Mouse (Mus musculus): ENCODE measurements around the gene Tmem106b. TPM values are rescaled to one million over a fixed set of nuclear protein-coding genes. Genes with fewer than 3 reads are reported as not detected.

Tmem106b gene
- polyA plus RNA-seq (2012; rRNA removed): 19.4 and 28.0 TPM in 2 replicates

DNA sequence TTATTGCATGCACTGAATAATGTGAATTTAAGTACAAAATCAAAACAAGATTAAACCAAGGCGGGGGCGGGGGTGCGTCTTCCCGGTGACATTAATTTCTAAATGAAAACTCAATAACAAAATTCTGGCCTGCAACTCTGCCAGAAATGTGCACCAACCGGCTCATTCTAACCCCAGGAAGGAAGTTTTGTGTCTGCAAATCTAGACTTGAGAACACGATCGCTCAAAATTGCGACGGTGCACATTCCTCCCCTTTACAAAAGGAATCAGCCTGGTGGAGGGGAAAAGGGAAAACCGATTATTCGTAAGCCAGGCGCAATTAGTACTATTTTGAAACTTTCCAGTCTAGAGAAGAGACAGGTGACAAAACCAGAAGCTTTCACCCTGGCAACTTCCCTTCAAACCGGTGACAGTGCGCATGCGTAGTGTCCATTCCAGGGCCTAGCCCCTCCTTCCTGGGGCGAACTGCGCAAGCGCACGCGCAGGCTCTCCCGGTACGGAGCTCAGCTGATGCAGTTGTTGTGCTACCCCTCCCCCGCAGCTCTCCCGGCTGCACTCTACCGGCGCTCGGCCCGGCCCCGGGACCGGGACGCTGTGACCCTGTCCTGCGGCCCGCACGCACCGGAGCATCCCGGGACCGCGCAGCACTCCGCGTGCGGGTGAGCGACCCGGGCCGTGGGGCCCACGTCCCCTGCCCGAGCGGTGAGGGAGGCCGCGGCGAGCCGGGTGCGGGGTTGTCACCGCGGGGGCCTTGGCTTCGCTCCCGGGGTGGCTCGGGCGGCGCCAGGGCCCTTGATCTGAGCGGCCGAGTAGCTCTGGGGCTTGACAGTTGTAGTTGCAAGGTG, at the start of gene Tmem106b:
Tmem106b (plus strand) TSS at position 458 of the 845 bp plus-strand sequence.
- TF ChIP-seq POLR2A (IDR thresholded peaks at IDR 0.05; ENCODE audit: borderline replicate concordance, extremely low read depth, insufficient read depth, insufficient read length, poor library complexity, severe bottlenecking) (peak; percentile 70), CTCF (IDR thresholded peaks at IDR 0.05; ENCODE audit: borderline replicate concordance, extremely low read depth, insufficient read depth, insufficient read length) (no peak)
- DNase-seq (ENCODE audit: low read depth): peak; percentile 99

DNA sequence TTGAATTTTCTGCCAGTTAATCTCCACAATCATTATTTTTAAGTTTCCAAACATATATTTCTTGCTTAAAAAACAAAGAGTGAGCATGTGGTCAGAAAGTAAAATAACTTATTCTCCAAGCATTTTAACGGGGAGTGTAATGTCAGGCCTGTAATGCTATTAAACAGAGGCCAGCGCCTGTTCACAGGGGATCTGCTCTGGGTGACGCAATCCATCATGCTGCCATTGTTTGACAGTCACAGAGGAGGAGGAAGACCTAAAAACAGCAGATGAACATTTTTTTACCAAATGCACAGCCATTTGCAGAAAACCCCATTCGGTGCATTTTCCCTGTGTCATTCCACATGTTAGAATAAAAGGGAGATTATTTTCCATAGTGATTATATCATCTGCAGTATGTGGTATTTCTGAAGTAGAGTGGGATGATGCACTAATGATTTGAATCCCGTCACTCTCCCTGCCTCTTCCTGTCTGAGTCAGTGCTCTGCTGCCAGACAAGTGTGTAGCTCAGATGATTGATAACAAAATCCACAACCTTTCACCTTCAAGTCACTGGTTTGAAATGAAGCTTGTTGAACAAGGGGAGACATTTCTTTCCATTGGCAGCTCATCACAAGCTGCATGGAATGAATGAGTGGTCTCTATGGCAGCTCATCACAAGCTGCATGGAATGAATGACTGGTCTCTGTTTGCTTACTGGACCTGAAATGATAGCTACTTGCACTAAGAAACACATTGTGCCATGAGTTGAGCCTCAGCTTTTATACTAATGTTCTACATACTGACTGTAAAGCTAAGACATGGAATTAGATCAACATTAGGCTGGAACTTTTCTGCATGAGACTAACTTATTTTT, 48.1 kb upstream of the Tmem106b start:
- DNase-seq (ENCODE audit: low read depth): peak; percentile 33
- no peak for TF ChIP-seq CTCF (IDR thresholded peaks at IDR 0.05; ENCODE audit: borderline replicate concordance, extremely low read depth, insufficient read depth, insufficient read length)
- no peak for TF ChIP-seq POLR2A (IDR thresholded peaks at IDR 0.05; ENCODE audit: borderline replicate concordance, extremely low read depth, insufficient read depth, insufficient read length, poor library complexity, severe bottlenecking)

DNA sequence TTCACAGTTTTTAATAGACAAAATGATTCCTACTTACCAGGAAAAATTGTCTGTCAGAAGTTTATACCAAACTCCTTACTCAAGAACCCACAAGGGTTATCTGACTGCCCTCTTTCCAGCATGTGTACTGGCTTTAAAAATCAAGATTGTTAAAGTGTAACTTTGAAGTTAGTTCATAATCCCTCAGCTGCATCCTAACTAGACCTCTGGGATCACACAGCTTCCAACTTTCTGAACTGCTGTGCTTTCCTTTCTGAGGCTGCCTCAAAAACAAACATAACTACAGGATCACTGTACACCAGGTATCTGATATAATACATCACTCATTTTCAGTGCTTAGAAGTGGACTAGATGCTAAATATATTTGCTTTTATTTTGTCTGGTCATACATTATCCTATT, 39.0 kb upstream of the Tmem106b start:
- DNase-seq (ENCODE audit: low read depth): no peak
- TF ChIP-seq POLR2A (IDR thresholded peaks at IDR 0.05; ENCODE audit: borderline replicate concordance, extremely low read depth, insufficient read depth, insufficient read length, poor library complexity, severe bottlenecking) (no peak), CTCF (IDR thresholded peaks at IDR 0.05; ENCODE audit: borderline replicate concordance, extremely low read depth, insufficient read depth, insufficient read length) (no peak)

DNA sequence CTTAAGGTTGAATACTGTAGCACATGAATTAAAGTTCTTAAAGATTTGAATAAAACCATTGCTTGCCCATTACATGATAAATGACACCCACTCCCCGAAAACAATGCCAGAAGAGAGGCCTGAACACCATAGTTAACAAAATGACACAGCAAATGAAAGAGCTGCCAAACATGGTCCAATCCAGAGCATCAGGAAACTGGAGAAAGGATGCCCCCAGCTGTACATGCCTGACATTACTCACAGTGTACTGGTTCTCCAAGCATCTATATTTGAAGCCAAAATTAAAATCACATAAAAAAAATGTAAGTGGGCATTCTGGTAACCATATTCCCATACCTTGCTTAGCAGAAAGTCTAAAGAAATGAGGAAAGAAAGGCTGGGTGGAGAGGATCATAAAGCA, 38.6 kb upstream of the Tmem106b start:
- TF ChIP-seq CTCF (IDR thresholded peaks at IDR 0.05; ENCODE audit: borderline replicate concordance, extremely low read depth, insufficient read depth, insufficient read length) (peak; percentile 50; the same call in 1 of the 2 replicates), POLR2A (IDR thresholded peaks at IDR 0.05; ENCODE audit: borderline replicate concordance, extremely low read depth, insufficient read depth, insufficient read length, poor library complexity, severe bottlenecking) (no peak)
- peak; percentile 61 for DNase-seq (ENCODE audit: low read depth)

DNA sequence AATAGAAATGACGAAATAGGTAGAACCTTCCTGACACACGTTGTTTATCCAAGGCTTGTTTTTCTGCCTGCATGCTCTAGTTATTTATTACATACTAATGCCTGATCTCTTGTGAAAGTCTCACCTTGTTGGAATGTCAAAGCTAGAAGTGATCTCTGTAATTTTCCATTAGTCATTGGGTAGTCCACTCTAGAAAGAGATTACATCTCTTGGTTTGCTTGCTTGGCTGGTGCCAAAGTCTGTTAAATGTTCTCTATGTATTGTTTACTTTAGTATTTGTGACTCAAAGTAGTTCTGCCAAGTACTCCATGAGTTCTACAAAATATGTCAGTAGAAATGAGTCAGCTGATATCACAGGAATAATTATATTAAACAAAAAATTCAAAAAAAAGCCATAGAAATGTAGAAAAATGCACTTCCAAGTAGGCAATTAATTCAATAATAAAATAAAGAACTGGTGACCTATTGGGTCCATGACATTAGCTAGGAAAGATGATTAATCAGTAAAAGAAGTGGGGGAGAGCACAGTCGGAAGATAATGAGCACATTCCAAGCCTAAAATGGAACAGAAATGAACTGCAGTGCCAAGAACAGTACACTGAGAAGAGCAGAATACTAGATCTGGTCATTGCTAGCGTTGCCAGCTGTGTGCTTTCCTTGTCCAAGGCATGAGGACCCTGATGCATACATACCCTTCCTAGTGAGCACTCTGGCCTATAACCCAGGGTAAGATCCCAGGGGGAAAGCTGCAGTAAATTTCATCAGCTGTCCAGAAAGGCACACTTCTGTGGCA, 17.0 kb upstream of the Tmem106b start:
- no peak for DNase-seq (ENCODE audit: low read depth)
- TF ChIP-seq POLR2A (IDR thresholded peaks at IDR 0.05; ENCODE audit: borderline replicate concordance, extremely low read depth, insufficient read depth, insufficient read length, poor library complexity, severe bottlenecking) (no peak), CTCF (IDR thresholded peaks at IDR 0.05; ENCODE audit: borderline replicate concordance, extremely low read depth, insufficient read depth, insufficient read length) (no peak)

DNA sequence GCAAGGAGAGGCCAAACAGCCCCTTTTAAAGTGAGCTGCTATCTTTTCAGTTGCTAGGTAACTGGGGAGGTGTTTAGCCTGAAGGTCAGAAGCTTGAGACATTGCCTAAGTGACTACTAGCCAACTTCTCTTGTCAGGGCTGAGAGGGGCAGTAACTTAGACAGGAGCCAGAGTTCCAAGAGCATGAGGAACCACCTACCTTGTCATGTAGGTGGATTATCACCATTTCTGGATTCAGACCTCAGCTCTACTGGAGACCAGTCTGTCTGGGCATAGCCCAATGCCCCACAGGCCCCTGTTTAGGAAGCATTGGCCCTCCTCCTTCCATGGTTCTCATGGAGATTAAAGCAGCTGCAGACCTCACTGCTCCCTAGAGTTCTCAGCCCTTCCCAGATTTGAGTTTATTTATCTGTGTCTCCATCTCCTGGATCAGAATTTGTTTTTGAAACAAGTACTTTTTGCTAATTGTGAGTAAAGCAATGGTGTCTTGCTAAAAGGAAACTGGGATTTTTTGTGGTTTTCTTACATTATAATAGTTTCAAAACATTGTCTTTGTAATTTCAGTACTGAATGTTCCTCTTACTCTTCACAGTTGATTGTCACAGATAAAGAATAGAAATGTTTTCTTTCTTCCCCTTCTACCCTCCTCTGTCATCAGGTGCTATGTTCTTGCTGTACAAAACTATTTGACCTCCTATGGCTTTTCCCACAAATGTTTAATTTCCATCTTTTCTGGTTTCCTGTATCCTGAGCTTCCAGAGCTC, 8.1 kb upstream of the Tmem106b start:
- DNase-seq (ENCODE audit: low read depth): no peak
- no peak for TF ChIP-seq POLR2A (IDR thresholded peaks at IDR 0.05; ENCODE audit: borderline replicate concordance, extremely low read depth, insufficient read depth, insufficient read length, poor library complexity, severe bottlenecking)
- no peak for TF ChIP-seq CTCF (IDR thresholded peaks at IDR 0.05; ENCODE audit: borderline replicate concordance, extremely low read depth, insufficient read depth, insufficient read length)

DNA sequence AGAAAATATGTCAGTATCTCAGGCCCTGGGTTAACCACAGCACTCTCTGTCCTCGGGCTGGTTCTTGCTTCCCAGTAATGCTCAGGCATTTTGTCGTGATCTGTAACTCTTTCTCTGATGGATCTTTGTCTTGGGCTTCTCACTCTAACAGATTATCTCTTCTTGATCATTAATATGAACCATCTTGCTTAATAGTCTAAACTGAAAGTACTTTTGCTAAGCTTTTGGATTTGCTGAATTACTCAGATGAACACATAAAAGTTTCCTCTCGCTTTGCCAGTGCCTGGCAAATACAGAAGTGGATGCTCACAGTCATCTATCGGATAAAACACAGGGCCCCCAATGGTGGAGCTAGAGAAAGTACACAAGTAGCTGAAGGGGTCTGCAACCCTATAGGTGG, 7.5 kb upstream of the Tmem106b start:
- TF ChIP-seq CTCF (IDR thresholded peaks at IDR 0.05; ENCODE audit: borderline replicate concordance, extremely low read depth, insufficient read depth, insufficient read length): no peak
- TF ChIP-seq POLR2A (IDR thresholded peaks at IDR 0.05; ENCODE audit: borderline replicate concordance, extremely low read depth, insufficient read depth, insufficient read length, poor library complexity, severe bottlenecking): no peak
- DNase-seq (ENCODE audit: low read depth): no peak

DNA sequence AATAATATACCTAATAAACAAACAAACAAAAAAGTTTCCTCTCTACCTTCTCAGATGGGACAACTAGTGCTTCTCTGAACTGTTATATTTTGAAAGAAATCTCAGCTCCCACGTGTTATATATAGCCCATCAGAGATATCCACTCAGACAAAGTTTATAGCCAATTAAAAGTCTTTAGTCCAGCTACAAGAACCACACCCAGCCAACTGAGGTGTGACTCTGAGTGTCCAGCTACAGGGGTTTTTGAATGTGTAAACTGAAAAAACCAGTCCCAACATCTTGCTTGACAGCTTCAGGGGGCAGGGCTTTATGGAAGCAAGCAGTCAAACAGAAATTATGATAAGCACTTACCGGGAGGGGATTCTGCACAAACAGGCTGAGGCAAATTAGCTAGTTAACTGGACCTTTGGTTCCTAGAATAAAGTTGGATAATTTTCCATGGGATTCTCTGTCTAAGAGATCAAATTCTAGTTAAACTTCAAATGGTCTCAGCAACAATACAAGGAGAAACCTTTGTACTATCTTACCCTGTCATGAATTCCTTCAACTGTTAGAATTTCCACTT, 6.8 kb upstream of the Tmem106b start:
- TF ChIP-seq POLR2A (IDR thresholded peaks at IDR 0.05; ENCODE audit: borderline replicate concordance, extremely low read depth, insufficient read depth, insufficient read length, poor library complexity, severe bottlenecking): no peak
- TF ChIP-seq CTCF (IDR thresholded peaks at IDR 0.05; ENCODE audit: borderline replicate concordance, extremely low read depth, insufficient read depth, insufficient read length): no peak
- DNase-seq (ENCODE audit: low read depth): no peak

DNA sequence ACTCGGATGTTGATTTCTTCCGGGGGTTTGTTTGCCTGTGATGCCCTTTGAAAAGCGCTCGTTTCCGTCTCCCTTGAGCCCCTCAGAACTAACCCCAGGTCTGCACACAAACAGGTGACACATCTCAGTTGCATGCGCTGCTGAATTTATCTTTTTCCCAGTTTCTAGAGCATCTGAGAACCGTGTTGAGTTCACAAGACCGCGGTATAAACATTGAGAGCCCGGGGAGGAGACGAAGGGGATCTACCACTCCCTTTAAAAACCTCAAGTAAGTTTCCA, 527 bp downstream of the Tmem106b start:
- DNase-seq (ENCODE audit: low read depth): no peak
- TF ChIP-seq CTCF (IDR thresholded peaks at IDR 0.05; ENCODE audit: borderline replicate concordance, extremely low read depth, insufficient read depth, insufficient read length) (no peak), POLR2A (IDR thresholded peaks at IDR 0.05; ENCODE audit: borderline replicate concordance, extremely low read depth, insufficient read depth, insufficient read length, poor library complexity, severe bottlenecking) (no peak)

DNA sequence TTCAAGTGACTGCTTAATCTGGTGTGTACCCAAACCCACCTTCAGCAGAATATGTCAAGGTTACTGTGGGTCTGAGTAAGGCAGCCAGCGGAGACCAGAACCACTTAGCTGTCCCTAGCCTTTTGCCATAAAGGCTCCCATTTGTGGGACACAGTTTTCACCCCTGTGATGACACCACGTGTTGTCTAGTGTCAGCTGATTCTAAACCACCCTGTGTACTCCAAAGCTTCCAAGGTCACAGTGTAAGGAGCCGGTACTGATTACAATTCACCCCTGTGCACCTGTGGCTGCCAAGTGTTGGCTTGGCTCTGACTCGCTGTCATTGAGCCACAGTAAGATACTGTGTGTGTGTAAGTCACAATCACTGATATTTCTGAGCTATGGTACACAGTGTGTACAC, 926 bp downstream of the Tmem106b start:
- TF ChIP-seq POLR2A (IDR thresholded peaks at IDR 0.05; ENCODE audit: borderline replicate concordance, extremely low read depth, insufficient read depth, insufficient read length, poor library complexity, severe bottlenecking): no peak
- TF ChIP-seq CTCF (IDR thresholded peaks at IDR 0.05; ENCODE audit: borderline replicate concordance, extremely low read depth, insufficient read depth, insufficient read length): no peak
- DNase-seq (ENCODE audit: low read depth): peak; percentile 13

All from brain, embryonic 14.5 days (tissue).